Mouse (Mus musculus): ENCODE results near the gene Psg17. TPM values are rescaled to one million over a fixed set of nuclear protein-coding genes. Genes with fewer than 3 reads are reported as not detected.

Psg17 gene
- total and polyA plus RNA-seq, 3 experiments = not detected

DNA sequence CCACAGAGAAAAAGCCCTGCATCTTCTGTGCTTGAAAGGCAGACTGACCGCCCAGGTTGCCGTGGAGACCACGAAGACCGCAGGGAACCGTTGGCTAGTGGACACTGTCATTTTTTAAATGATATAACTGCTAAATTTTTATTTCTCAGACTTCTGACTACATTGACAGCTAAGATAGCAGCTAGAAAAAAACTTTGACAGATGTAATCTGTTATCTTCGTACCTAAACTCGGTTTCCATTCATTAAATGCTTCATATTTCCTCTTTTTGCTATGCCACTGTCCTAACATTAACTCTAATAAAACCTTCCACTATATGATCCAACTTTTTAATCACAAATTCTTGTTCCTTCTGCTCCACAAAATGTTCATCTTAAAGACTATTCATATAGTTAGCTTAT is 8.1 kb upstream of the Psg17 start:
- H3K27me3 ChIP-seq (ENCODE audit: control insufficient read depth in 1 of 2, insufficient read depth in 2 of 2, low read length in 2 of 2) = no peaks in the 10 kb centered on the region
- no peaks in the 10 kb centered on the region for H3K9me3 ChIP-seq (replicated peaks; ENCODE audit: insufficient read depth, low read length)
- H3K9ac ChIP-seq (ENCODE audit: control insufficient read depth, low read depth, low read length, poor library complexity, severe bottlenecking) = no peak overlapping the region
- H3K4me3 ChIP-seq (ENCODE audit: control insufficient read depth in 1 of 2, insufficient read depth in 1 of 2, low read depth in 2 of 2, low read length in 2 of 2) = no peak overlapping the region
- TF ChIP-seq ETS1 (IDR thresholded peaks at IDR 0.05; ENCODE audit: low read depth, low read length) (no peak), TCF12 (IDR thresholded peaks at IDR 0.05; ENCODE audit: low read depth, low read length) (0 out of 2 replicates have a peak, but pooled peaks have one; percentile 16), ZNF384 (IDR thresholded peaks at IDR 0.05; ENCODE audit: low read depth, low read length) (peak; percentile 68), MEF2A (IDR thresholded peaks at IDR 0.05; ENCODE audit: extremely low read depth, insufficient replicate concordance, low read depth, low read length, poor library complexity, severe bottlenecking) (no peak), EP300 (IDR thresholded peaks at IDR 0.05; ENCODE audit: low read depth in 1 of 2, low read length in 2 of 2) (peak in 1 of 2 experiments; percentile 32; a peak in 2 of 4 replicates), GATA1 (IDR thresholded peaks at IDR 0.05; ENCODE audit: low read depth, low read length) (peak; percentile 50; the same call in 1 of the 2 replicates)
- peaks cover 7 to 16% of the 10 kb centered on the region in 2 experiments for H3K4me1 ChIP-seq (ENCODE audit: control insufficient read depth in 1 of 2, insufficient read depth in 2 of 2, low read length in 2 of 2)
- no peaks in the 10 kb centered on the region for H3K79me2 ChIP-seq (ENCODE audit: control insufficient read depth, insufficient read depth, low read length, poor library complexity)
- H3K27ac ChIP-seq (ENCODE audit: control insufficient read depth, low read depth, low read length) = no peak overlapping the region
- DNase-seq (ENCODE audit: low read depth, low spot score) = no peak
- H3K36me3 ChIP-seq (ENCODE audit: control insufficient read depth in 1 of 2, insufficient read depth in 2 of 2, low read length in 2 of 2) = peaks cover 0 to 3% of the 10 kb centered on the region in 2 experiments; a peak in 2 of 4 replicates

DNA sequence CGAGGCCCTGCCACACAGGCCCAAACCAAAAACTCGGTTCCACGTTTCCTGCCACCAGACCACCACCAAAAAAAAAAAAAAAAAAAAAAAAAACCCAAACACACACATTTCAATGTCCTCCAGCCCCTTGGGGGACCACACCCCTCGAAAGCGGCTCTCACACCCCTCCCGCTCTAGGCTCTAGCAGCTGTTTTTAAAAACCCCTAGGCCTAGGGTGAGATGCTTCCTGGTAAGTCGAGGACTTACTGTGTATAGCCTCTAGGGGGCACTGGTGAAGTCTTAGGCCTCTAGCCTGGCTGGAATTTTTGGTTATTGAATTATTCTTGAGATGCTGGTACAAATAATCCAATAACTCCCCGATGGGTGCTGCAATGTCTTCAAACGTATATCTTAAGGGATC is 7.2 kb upstream of the Psg17 start:
- TF ChIP-seq ZKSCAN1 (IDR thresholded peaks at IDR 0.05; ENCODE audit: low read depth, low read length) (no peak), GABPA (IDR thresholded peaks at IDR 0.05; ENCODE audit: low read depth, low read length) (no peak), MAX (IDR thresholded peaks at IDR 0.05; ENCODE audit: low read length) (no peak), RCOR1 (IDR thresholded peaks at IDR 0.05; ENCODE audit: low read depth, low read length) (no peak), KAT2A (conservative IDR thresholded peaks at IDR 0.05; ENCODE audit: low read depth, low read length) (no peak), TBP (IDR thresholded peaks at IDR 0.05; ENCODE audit: low read depth, low read length) (no peak), MYC (IDR thresholded peaks at IDR 0.05; ENCODE audit: low read depth, low read length) (no peak), TCF12 (IDR thresholded peaks at IDR 0.05; ENCODE audit: low read depth, low read length) (no peak), MAZ (IDR thresholded peaks at IDR 0.05; ENCODE audit: low read depth, low read length) (no peak), EP300 (IDR thresholded peaks at IDR 0.05; ENCODE audit: low read depth in 1 of 2, low read length in 2 of 2) (no peak), TAL1 (IDR thresholded peaks at IDR 0.05; ENCODE audit: low read length) (no peak), NELFE (IDR thresholded peaks at IDR 0.05; ENCODE audit: low read depth, low read length) (no peak), HCFC1 (IDR thresholded peaks at IDR 0.05; ENCODE audit: low read depth, low read length) (no peak), ELF1 (IDR thresholded peaks at IDR 0.05; ENCODE audit: low read depth, low read length) (0 out of 2 replicates have a peak, but pooled peaks have one; percentile 11), BHLHE40 (IDR thresholded peaks at IDR 0.05; ENCODE audit: borderline replicate concordance, low read depth, low read length) (no peak), RAD21 (IDR thresholded peaks at IDR 0.05; ENCODE audit: low read depth, low read length) (peak; percentile 3; the same call in 1 of the 2 replicates), MYB (IDR thresholded peaks at IDR 0.05; ENCODE audit: low read depth, low read length) (no peak), SMC3 (IDR thresholded peaks at IDR 0.05; ENCODE audit: low read depth, low read length) (peak; percentile 31; the same call in 1 of the 2 replicates), UBTF (IDR thresholded peaks at IDR 0.05; ENCODE audit: borderline replicate concordance, insufficient read depth, low read depth, low read length) (no peak), USF1 (IDR thresholded peaks at IDR 0.05; ENCODE audit: low read depth, low read length) (no peak), ZMIZ1 (IDR thresholded peaks at IDR 0.05; ENCODE audit: low read depth, low read length) (no peak), CTCF (IDR thresholded peaks at IDR 0.05 in 2 of 3, conservative IDR thresholded peaks at IDR 0.05 in 1 of 3; ENCODE audit: control insufficient read depth in 1 of 3, insufficient read depth in 1 of 3, low read depth in 2 of 3, low read length in 3 of 3, poor library complexity in 1 of 3, severe bottlenecking in 1 of 3) (peak; percentile 44 to 57 (median 48))

More for the DNA sequence above, 7.2 kb upstream of the Psg17 start:
- H3K4me3 ChIP-seq (ENCODE audit: control insufficient read depth in 1 of 2, insufficient read depth in 1 of 2, low read depth in 2 of 2, low read length in 2 of 2) = no peak overlapping the region
- peak; percentile 42 for DNase-seq (ENCODE audit: low read depth, low spot score)
- H3K36me3 ChIP-seq (ENCODE audit: control insufficient read depth in 1 of 2, insufficient read depth in 2 of 2, low read length in 2 of 2) = peaks cover 0 to 3% of the 10 kb centered on the region in 2 experiments; a peak in 2 of 4 replicates
- H3K79me2 ChIP-seq (ENCODE audit: control insufficient read depth, insufficient read depth, low read length, poor library complexity) = no peaks in the 10 kb centered on the region
- H3K9ac ChIP-seq (ENCODE audit: control insufficient read depth, low read depth, low read length, poor library complexity, severe bottlenecking) = no peak overlapping the region
- H3K27ac ChIP-seq (ENCODE audit: control insufficient read depth, low read depth, low read length) = no peak overlapping the region
- H3K4me1 ChIP-seq (ENCODE audit: control insufficient read depth in 1 of 2, insufficient read depth in 2 of 2, low read length in 2 of 2) = peaks cover 7 to 16% of the 10 kb centered on the region in 2 experiments
- H3K27me3 ChIP-seq (ENCODE audit: control insufficient read depth in 1 of 2, insufficient read depth in 2 of 2, low read length in 2 of 2) = no peaks in the 10 kb centered on the region
- no peaks in the 10 kb centered on the region for H3K9me3 ChIP-seq (replicated peaks; ENCODE audit: insufficient read depth, low read length)

Data from MEL (cell line).